Mouse (Mus musculus) liver, embryonic 14.5 days (tissue): ENCODE measurements around the gene Jup. TPM values are rescaled to one million over a fixed set of nuclear protein-coding genes. Genes with fewer than 3 reads are reported as not detected.

ENCODE experiments used
- ATAC-seq: fragments of 200-750 bp; cut with Nextera tagmentation; 2 replicates; pipeline ENCODE4 v1.8.0; 2017; ENCODE audit warnings: moderate number of reproducible peaks, mild to moderate bottlenecking, moderate library complexity; ENCODE audit not compliant: insufficient read depth
- DNase-seq, 3 experiments: peaks; one replicate each; pipeline ENCODE4 v3.0.0-alpha.2; 2012 to 2013; ENCODE audit warnings: low read depth in 3 of 3, low spot score in 3 of 3
- H3K27ac ChIP-seq: fragments of 300-500 bp; sonication (generic); 2 replicates; pipeline ENCODE4 v1.5.1; 2014; ENCODE audit warnings: moderate library complexity, mild to moderate bottlenecking, control low read depth, inconsistent platforms
- H3K27me3 ChIP-seq: fragments of 300-500 bp; sonication (generic); 2 replicates; pipeline ENCODE4 v1.6.1; 2014; ENCODE audit warnings: mild to moderate bottlenecking, low read length, moderate library complexity; ENCODE audit not compliant: control insufficient read depth, insufficient read depth
- H3K36me3 ChIP-seq: fragments of 300-500 bp; sonication (generic); replicated peaks from 2 replicates; pipeline ENCODE4 v1.6.1; 2014; ENCODE audit warnings: low read depth; ENCODE audit not compliant: control insufficient read depth, insufficient read depth
- H3K4me1 ChIP-seq, 2 experiments: fragments of 200-500 bp in 1 of 2; fragments of 300-500 bp in 1 of 2; sonication (generic) in 1 of 2; replicated peaks; 2 replicates each; pipeline ENCODE4 v1.6.1; 2012 to 2014; ENCODE audit warnings: antibody characterized with exemption in 1 of 2, inconsistent platforms in 1 of 2, low read length in 1 of 2; ENCODE audit not compliant: control insufficient read depth in 2 of 2, insufficient read depth in 2 of 2
- H3K4me2 ChIP-seq: fragments of 300-500 bp; sonication (generic); 2 replicates; pipeline ENCODE4 v1.6.1; 2014; ENCODE audit warnings: low read depth, mild to moderate bottlenecking, control low read depth, moderate library complexity
- H3K4me3 ChIP-seq, 2 experiments: fragments of 200-500 bp in 1 of 2; fragments of 300-500 bp in 1 of 2; sonication (generic) in 1 of 2; 2 replicates each; pipeline ENCODE4 v1.5.1; 2012 to 2014; ENCODE audit warnings: low read depth in 2 of 2, low read length in 2 of 2, mild to moderate bottlenecking in 2 of 2, control low read depth in 1 of 2, inconsistent platforms in 1 of 2, moderate library complexity in 1 of 2; ENCODE audit not compliant: insufficient read depth in 1 of 2
- H3K9ac ChIP-seq: fragments of 300-500 bp; sonication (generic); replicated peaks from 2 replicates; pipeline ENCODE4 v1.6.1; 2014; ENCODE audit warnings: mild to moderate bottlenecking, control low read depth, moderate library complexity
- H3K9me3 ChIP-seq: fragments of 300-500 bp; sonication (generic); 2 replicates; pipeline ENCODE4 v1.6.1; 2016; ENCODE audit warnings: low read length, mixed read lengths; ENCODE audit not compliant: control insufficient read depth
- CTCF ChIP-seq: IDR thresholded peaks from 2 replicates; pipeline ENCODE4 v1.5.1; 2016; ENCODE audit warnings: antibody characterized with exemption, low read depth, control low read depth
- EP300 ChIP-seq: IDR thresholded peaks from 2 replicates; pipeline ENCODE4 v1.6.1; 2016; ENCODE audit warnings: antibody characterized with exemption, low read depth
- WGBS: fragments of 180-500 bp; shearing (Covaris S2); extraction: QIAGEN DNeasy Blood & Tissue Kit; methylation state at CpG from one replicate; pipeline ENCODE4 v1.1.7; 2014; ENCODE audit not compliant: insufficient replicate concordance; 5-methylcytosine and 5-hydroxymethylcytosine counted together
- polyA plus RNA-seq, 2 experiments: library from polyadenylated mRNA; depleted of rRNA in 1 of 2; stranded (reverse) in 1 of 2; unstranded in 1 of 2; fragments of >200 nt; fragmentation: Nextera tagmentation in 1 of 2; extraction: Ambion mirVana in 1 of 2; gene quantifications; 2 replicates each; pipeline versions ENCODE4 v1.2.1 to v1.2.3; 2012 to 2014

The Jup gene
- polyA plus RNA-seq, 2 experiments, result 8.5 to 8.6 TPM

- ATAC-seq (peak; percentile 16; the same call in 1 of the 2 replicates), DNase-seq (no peak)
- H3K9ac ChIP-seq, result no peak overlapping the region
- H3K4me1 ChIP-seq, result peaks cover 0 to 18% of the 10 kb centered on the region in 2 experiments; a peak in 2 of 4 replicates
- H3K36me3 ChIP-seq, result no peaks in the 10 kb centered on the region
- no peak overlapping the region for H3K4me2 ChIP-seq
- peaks cover under 1% of the 10 kb centered on the region for H3K27me3 ChIP-seq
- WGBS, result 33% methylated on average over 8 of the region's 8 CpGs
- H3K9me3 ChIP-seq, result no peaks in the 10 kb centered on the region
- H3K27ac ChIP-seq, result no peak overlapping the region
- no peak overlapping the region for H3K4me3 ChIP-seq
- no peak for TF ChIP-seq CTCF
- no peak for TF ChIP-seq EP300
These were observed 7.6 kb downstream of the Jup start for GRCm38 (mm10) chr11:100389931-100390445.

DNA sequence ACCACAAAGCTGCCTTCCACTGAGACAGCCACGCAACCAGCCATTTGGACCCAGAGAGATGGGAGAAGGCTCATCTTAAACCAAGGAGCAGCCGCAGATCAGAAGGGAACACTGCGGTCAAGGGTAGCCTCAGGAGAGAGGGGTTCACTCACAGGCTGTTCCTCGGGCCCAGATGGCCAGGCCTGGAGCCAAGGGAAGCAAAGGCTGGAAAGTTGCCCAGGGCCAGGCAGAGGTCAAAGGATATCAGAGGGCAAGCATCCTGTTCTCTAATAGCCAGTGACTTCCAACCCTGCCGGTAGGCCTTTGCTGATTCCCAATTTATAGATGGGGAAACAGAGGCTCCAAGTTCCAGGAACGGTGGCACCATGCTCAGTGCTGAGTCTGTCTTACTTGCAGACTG, 9.0 kb downstream of the Jup start:
- Histone ChIP-seq H3K9ac (no peak overlapping the region), H3K4me3 (no peak overlapping the region), H3K9me3 (no peaks in the 10 kb centered on the region), H3K36me3 (no peaks in the 10 kb centered on the region), H3K4me1 (peaks cover 0 to 11% of the 10 kb centered on the region in 2 experiments; a peak in 1 of 4 replicates), H3K27ac (no peak overlapping the region), H3K27me3 (no peaks in the 10 kb centered on the region), H3K4me2 (no peak overlapping the region)
- DNase-seq, result no peak
- WGBS, result 60% methylated on average over 6 of the region's 6 CpGs
- no peak for TF ChIP-seq CTCF
- TF ChIP-seq EP300, result no peak
- ATAC-seq, result no peak

- no peak for TF ChIP-seq EP300
- TF ChIP-seq CTCF, result no peak
- Histone ChIP-seq H3K36me3 (no peaks in the 10 kb centered on the region; the same call in 1 of the 2 replicates), H3K4me3 (no peak overlapping the region), H3K27me3 (no peaks in the 10 kb centered on the region), H3K9me3 (no peaks in the 10 kb centered on the region), H3K4me1 (peaks cover 0 to 11% of the 10 kb centered on the region in 2 experiments; a peak in 1 of 4 replicates), H3K27ac (no peak overlapping the region), H3K9ac (no peak overlapping the region), H3K4me2 (no peak overlapping the region)
- WGBS, result 39% methylated on average over 14 of the region's 14 CpGs
- ATAC-seq, result no peak
- no peak for DNase-seq
These were observed 9.8 kb downstream of the Jup start for GRCm38 (mm10) chr11:100387589-100388375.

GRCm38 (mm10) chr11:100387111-100387510, 10.5 kb downstream of the Jup start:
- Histone ChIP-seq H3K4me3 (no peak overlapping the region), H3K27ac (no peak overlapping the region), H3K9me3 (no peaks in the 10 kb centered on the region), H3K36me3 (no peaks in the 10 kb centered on the region; the same call in 1 of the 2 replicates), H3K9ac (no peak overlapping the region), H3K4me2 (no peak overlapping the region), H3K27me3 (no peaks in the 10 kb centered on the region), H3K4me1 (peaks cover 0 to 11% of the 10 kb centered on the region in 2 experiments; a peak in 1 of 4 replicates)
- TF ChIP-seq EP300 (no peak), CTCF (no peak)
- 68% methylated on average over 6 of the region's 6 CpGs for WGBS
- DNase-seq (no peak), ATAC-seq (no peak)

DNA sequence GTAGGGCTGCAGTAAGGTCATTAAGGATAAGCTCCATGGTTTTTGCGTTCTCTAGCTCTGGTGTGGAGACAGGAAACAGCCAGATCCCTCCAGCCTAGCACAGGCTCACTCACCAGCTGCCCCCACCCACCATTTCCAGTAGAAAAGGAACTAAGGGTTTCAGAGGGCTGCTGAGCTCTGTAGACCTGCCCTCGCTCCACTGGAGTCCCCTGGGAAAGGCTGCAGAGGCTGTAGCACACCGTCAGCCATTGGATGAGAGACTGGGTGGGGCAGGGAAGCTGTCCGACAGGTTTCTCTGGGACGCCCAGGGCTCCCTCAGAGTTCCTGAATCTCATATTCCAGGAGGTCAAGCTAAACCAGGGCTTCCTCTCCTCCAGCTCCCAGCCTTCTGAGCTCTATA, 11.0 kb downstream of the Jup start:
- no peak overlapping the region for H3K27ac ChIP-seq
- DNase-seq (no peak), ATAC-seq (no peak)
- no peaks in the 10 kb centered on the region for H3K9me3 ChIP-seq
- H3K27me3 ChIP-seq, result no peaks in the 10 kb centered on the region
- H3K4me1 ChIP-seq, result 0 out of 4 replicates have a peak, but pooled peaks cover 0 to 11% of the 10 kb centered on the region in 2 experiments
- no peak overlapping the region for H3K4me2 ChIP-seq
- no peak overlapping the region for H3K9ac ChIP-seq
- no peaks in the 10 kb centered on the region; the same call in 1 of the 2 replicates for H3K36me3 ChIP-seq
- 41% methylated on average over 5 of the region's 5 CpGs for WGBS
- H3K4me3 ChIP-seq, result no peak overlapping the region
- TF ChIP-seq EP300 (no peak), CTCF (no peak)
